Mouse (Mus musculus) kidney, embryonic 16.5 days (tissue): ENCODE data around the gene Aqp3. TPM values are rescaled to one million over a fixed set of nuclear protein-coding genes. Genes with fewer than 3 reads are reported as not detected.
"Not testable (repeated sequence)": the region's sequence is repeated elsewhere in the genome, so short reads cannot be mapped to it uniquely, and the experiment has no call there.

Source experiments
- ATAC-seq: fragments of 200-750 bp; cut with Nextera tagmentation; 2 replicates; pipeline ENCODE4 v1.8.0; 2017; ENCODE audit warnings: moderate TSS enrichment; ENCODE audit not compliant: low FRiP score, low TSS enrichment
- H3K27ac ChIP-seq: fragments of 300-500 bp; sonication (generic); 2 replicates; pipeline ENCODE4 v1.5.1; 2014; ENCODE audit warnings: low read length
- H3K27me3 ChIP-seq: fragments of 300-500 bp; sonication (generic); 2 replicates; pipeline ENCODE4 v1.6.1; 2014; ENCODE audit warnings: low read length, control low read depth, mixed read lengths; ENCODE audit not compliant: insufficient read depth
- H3K36me3 ChIP-seq: fragments of 300-500 bp; sonication (generic); 2 replicates; pipeline ENCODE4 v1.6.1; 2014; ENCODE audit warnings: low read length, control low read depth, mixed read lengths; ENCODE audit not compliant: insufficient read depth
- H3K4me1 ChIP-seq: fragments of 300-500 bp; sonication (generic); 2 replicates; pipeline ENCODE4 v1.6.1; 2014; ENCODE audit warnings: low read length, control low read depth, mixed read lengths; ENCODE audit not compliant: insufficient read depth
- H3K4me2 ChIP-seq: fragments of 300-500 bp; sonication (generic); replicated peaks from 2 replicates; pipeline ENCODE4 v1.6.1; 2014; ENCODE audit warnings: low read depth, low read length
- H3K4me3 ChIP-seq: fragments of 300-500 bp; sonication (generic); 2 replicates; pipeline ENCODE4 v1.5.1; 2014; ENCODE audit warnings: mild to moderate bottlenecking, low read length
- H3K9ac ChIP-seq: fragments of 300-500 bp; sonication (generic); replicated peaks from 2 replicates; pipeline ENCODE4 v1.6.1; 2014; ENCODE audit warnings: low read length
- H3K9me3 ChIP-seq: fragments of 300-500 bp; sonication (generic); 2 replicates; pipeline ENCODE4 v1.6.1; 2016; ENCODE audit warnings: low read length, control low read depth
- WGBS: fragments of 180-500 bp; shearing (Covaris S2); extraction: QIAGEN DNeasy Blood & Tissue Kit; methylation state at CpG from one replicate; pipeline ENCODE4 v1.1.7; 2014; 5-methylcytosine and 5-hydroxymethylcytosine counted together
- polyA plus RNA-seq: library from polyadenylated mRNA; unstranded; fragments of >200 nt; fragmentation: Nextera tagmentation; extraction: Ambion mirVana; gene quantifications from 2 replicates; pipeline ENCODE4 v1.2.1, GENCODE M21; 2015

Aqp3 gene
- polyA plus RNA-seq, 1 experiment from 2014 or later = 56.8 TPM

DNA sequence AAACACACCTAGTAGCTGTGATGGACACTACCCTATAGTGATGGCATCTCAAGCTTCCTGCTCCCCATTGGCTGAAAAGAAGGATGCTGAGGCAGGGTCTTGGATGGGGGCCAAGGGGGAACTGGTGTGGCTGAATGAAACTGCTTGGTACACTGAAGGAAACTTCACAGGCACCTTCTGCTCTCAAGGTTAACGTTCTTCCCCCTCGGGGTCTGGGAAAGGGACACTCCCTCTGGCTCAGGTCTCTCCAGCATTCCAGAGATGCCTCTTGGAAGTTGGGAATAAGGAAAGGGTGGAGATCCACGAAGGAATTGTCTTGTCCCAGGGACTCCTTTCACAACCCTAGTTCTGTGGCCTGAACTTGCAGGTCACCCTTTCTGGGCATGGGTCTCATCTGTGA, 6.6 kb downstream of the Aqp3 start:
- no peak overlapping the region for H3K4me2 ChIP-seq
- H3K27ac ChIP-seq = no peak overlapping the region
- no peaks in the 10 kb centered on the region for H3K9me3 ChIP-seq
- H3K4me1 ChIP-seq = peaks cover 19% of the 10 kb centered on the region; the same call in 1 of the 2 replicates
- no peak overlapping the region for H3K9ac ChIP-seq
- H3K4me3 ChIP-seq = no peak overlapping the region
- H3K36me3 ChIP-seq = no peaks in the 10 kb centered on the region
- WGBS = 29% methylated on average over 3 of the region's 3 CpGs
- ATAC-seq = no peak
- H3K27me3 ChIP-seq = no peaks in the 10 kb centered on the region

DNA sequence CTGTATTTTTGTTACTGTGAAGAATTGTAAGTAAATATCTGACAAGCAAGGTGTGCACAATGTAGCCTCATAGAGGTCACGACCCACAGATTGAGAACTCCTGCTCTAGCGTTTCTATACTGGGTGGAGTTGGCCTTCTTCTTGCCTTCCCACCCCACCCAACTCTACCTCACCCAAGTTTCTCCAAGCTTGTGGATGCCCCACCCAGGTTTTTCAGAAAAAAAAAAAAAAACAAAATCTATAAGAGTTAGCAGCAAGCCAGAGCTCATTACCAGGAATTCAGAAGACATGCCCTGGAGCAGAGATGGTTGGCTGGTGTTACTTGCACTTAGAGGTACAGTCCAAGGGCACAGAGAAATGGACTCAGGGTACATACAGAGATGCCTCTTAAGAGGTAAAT, 8.3 kb downstream of the Aqp3 start:
- H3K4me3 ChIP-seq = no peak overlapping the region
- H3K27ac ChIP-seq = no peak overlapping the region
- H3K4me1 ChIP-seq = peaks cover 16% of the 10 kb centered on the region; the same call in 1 of the 2 replicates
- no peaks in the 10 kb centered on the region for H3K27me3 ChIP-seq
- H3K36me3 ChIP-seq = no peaks in the 10 kb centered on the region
- no peaks in the 10 kb centered on the region for H3K9me3 ChIP-seq
- ATAC-seq = no peak
- H3K9ac ChIP-seq = no peak overlapping the region
- H3K4me2 ChIP-seq = no peak overlapping the region
- 67% methylated on average over 2 of the region's 2 CpGs for WGBS

DNA sequence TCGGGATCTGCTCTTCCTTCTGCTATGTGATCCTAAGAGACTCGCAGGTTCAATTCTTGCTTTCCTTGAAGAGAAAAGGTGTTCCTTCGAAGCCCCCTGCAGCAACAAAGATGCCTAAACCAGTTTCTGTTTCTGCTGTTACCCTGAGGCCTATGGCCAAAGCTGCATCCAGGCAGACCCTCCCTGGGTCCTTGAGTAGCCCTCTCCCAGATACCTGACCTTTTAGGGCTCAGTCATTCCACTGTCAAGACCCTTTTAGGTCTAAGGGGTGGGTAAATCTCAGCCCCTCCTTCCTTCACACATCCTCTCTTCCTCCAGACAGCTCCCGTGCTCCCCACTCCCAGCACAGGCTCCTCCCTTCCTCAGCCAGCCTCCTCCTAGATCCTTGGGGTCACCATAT, 8.8 kb downstream of the Aqp3 start:
- 81% methylated on average over 4 of the region's 4 CpGs for WGBS
- Histone ChIP-seq H3K4me2 (no peak overlapping the region), H3K36me3 (no peaks in the 10 kb centered on the region), H3K4me1 (peaks cover 14% of the 10 kb centered on the region; the same call in 1 of the 2 replicates), H3K9ac (no peak overlapping the region), H3K27me3 (no peaks in the 10 kb centered on the region), H3K4me3 (no peak overlapping the region), H3K27ac (no peak overlapping the region), H3K9me3 (no peaks in the 10 kb centered on the region)
- ATAC-seq = no peak

GRCm38 (mm10) chr4:41087459-41088298, 10.3 kb downstream of the Aqp3 start:
- Histone ChIP-seq H3K9me3 (no peaks in the 10 kb centered on the region), H3K9ac (no peak overlapping the region), H3K4me3 (no peak overlapping the region), H3K36me3 (no peaks in the 10 kb centered on the region), H3K27ac (peak overlapping the region; percentile 47), H3K4me2 (no peak overlapping the region), H3K27me3 (no peaks in the 10 kb centered on the region), H3K4me1 (peaks cover 13% of the 10 kb centered on the region; the same call in 1 of the 2 replicates)
- 80% methylated on average over 16 of the region's 16 CpGs for WGBS
- ATAC-seq = 0 out of 2 replicates have a peak, but pooled peaks have one; percentile 32

DNA sequence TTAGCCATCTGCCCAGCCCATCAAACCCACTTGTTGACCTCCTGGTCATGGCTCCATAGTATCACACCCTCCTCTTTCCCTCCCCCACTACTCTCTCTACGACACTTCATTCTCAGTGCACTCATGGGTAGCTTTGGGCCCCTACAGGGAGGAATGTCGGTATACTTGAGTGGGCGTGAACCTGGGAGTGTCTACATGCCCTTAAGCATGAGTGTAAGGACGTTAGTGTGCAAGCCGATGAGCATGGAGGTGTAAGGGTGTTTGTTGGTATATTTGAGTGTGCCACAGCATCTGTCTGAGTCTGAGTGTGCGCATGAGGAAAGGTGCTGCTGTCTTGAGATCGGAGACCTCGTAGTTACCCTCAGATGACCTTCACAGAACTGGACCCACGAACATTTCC, 11.0 kb downstream of the Aqp3 start:
- ATAC-seq = peak; percentile 52
- no peaks in the 10 kb centered on the region for H3K36me3 ChIP-seq
- H3K9ac ChIP-seq = no peak overlapping the region
- H3K27me3 ChIP-seq = no peaks in the 10 kb centered on the region
- WGBS = 57% methylated on average over 9 of the region's 9 CpGs
- H3K27ac ChIP-seq = no peak overlapping the region
- no peaks in the 10 kb centered on the region for H3K9me3 ChIP-seq
- no peak overlapping the region for H3K4me2 ChIP-seq
- peaks cover 13% of the 10 kb centered on the region; the same call in 1 of the 2 replicates for H3K4me1 ChIP-seq
- no peak overlapping the region for H3K4me3 ChIP-seq

DNA sequence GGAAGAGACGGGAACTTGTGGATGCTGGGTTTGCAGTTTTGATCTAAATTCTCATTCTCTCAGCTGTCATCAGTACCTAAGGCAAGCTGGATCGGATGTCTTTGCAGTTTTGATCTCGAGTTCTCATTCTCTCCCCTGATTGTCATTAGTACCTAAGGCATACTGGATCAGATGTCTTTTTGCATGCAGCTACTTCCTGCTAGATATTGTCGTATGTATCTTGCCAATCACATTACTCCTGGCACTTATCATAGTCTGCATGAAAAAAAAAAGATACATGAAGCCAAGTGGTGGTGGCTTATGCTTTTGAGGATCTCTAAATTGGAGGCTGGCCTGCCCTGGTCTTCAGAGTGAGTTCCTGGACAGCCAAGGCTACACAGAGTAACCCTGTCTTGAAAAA, 13.2 kb downstream of the Aqp3 start:
- H3K9me3 ChIP-seq = no peaks in the 10 kb centered on the region
- 0 out of 2 replicates have a peak, but pooled peaks cover 3% of the 10 kb centered on the region for H3K4me1 ChIP-seq
- H3K4me2 ChIP-seq = no peak overlapping the region
- no peaks in the 10 kb centered on the region for H3K36me3 ChIP-seq
- 77% methylated on average over 4 of the region's 4 CpGs for whole genome bisulfite sequencing
- H3K27me3 ChIP-seq = no peaks in the 10 kb centered on the region
- H3K27ac ChIP-seq = no peak overlapping the region
- no peak overlapping the region for H3K4me3 ChIP-seq
- ATAC-seq = no peak
- no peak overlapping the region for H3K9ac ChIP-seq

- not testable (repeated sequence) for H3K27ac ChIP-seq, H3K27me3 ChIP-seq, H3K9ac ChIP-seq, H3K36me3 ChIP-seq, H3K4me3 ChIP-seq, ATAC-seq, H3K4me1 ChIP-seq, H3K9me3 ChIP-seq, H3K4me2 ChIP-seq
- WGBS = 67% methylated on average over 4 of the region's 4 CpGs
Measured at GRCm38 (mm10) chr4:41082803-41083202, 15.2 kb downstream of the Aqp3 start.

- WGBS = 83% methylated on average over 5 of the region's 5 CpGs
- Histone ChIP-seq H3K4me2 (no peak overlapping the region), H3K4me1 (0 out of 2 replicates have a peak, but pooled peaks cover under 1% of the 10 kb centered on the region), H3K27ac (no peak overlapping the region), H3K4me3 (no peak overlapping the region), H3K9ac (no peak overlapping the region), H3K36me3 (no peaks in the 10 kb centered on the region), H3K9me3 (no peaks in the 10 kb centered on the region), H3K27me3 (no peaks in the 10 kb centered on the region)
- no peak for ATAC-seq
Measured at GRCm38 (mm10) chr4:41081733-41082132, 16.2 kb downstream of the Aqp3 start.

- H3K27ac ChIP-seq = no peak overlapping the region
- ATAC-seq = no peak
- 52% methylated on average over 6 of the region's 6 CpGs for WGBS
Measured at GRCm38 (mm10) chr4:41078726-41079125, 19.3 kb downstream of the Aqp3 start.

DNA sequence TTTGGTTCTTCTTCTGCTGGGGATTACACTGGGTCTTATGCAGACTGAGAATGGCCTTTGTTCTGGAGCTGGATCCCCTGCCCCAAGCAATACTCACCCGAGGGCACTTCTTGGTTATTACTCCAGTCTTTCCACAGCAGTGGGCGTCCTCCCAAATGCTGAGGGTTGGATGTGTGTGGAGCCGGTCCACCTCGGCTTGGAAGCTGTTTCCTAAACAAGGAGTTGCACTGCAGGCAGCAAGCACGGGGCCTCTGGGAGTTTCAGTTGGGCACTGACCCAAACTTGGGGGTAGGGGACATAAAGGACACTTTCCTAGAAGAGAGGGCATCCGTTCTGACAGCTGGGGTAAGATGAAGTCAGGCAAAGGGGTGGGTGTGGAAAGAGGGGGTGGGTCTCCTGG, 23.5 kb downstream of the Aqp3 start:
- no peak for ATAC-seq
- Histone ChIP-seq H3K4me1 (no peaks in the 10 kb centered on the region), H3K4me3 (no peak overlapping the region), H3K9ac (no peak overlapping the region), H3K9me3 (no peaks in the 10 kb centered on the region), H3K4me2 (no peak overlapping the region), H3K27me3 (no peaks in the 10 kb centered on the region), H3K27ac (no peak overlapping the region), H3K36me3 (no peaks in the 10 kb centered on the region)
- WGBS = 75% methylated on average over 6 of the region's 6 CpGs

More at GRCm38 (mm10) chr4:41078726-41079125, 19.3 kb downstream of the Aqp3 start:
- no peaks in the 10 kb centered on the region for H3K4me1 ChIP-seq
- no peaks in the 10 kb centered on the region for H3K27me3 ChIP-seq
- H3K4me3 ChIP-seq = no peak overlapping the region
- no peaks in the 10 kb centered on the region for H3K36me3 ChIP-seq
- no peaks in the 10 kb centered on the region for H3K9me3 ChIP-seq
- H3K4me2 ChIP-seq = no peak overlapping the region
- no peak overlapping the region for H3K9ac ChIP-seq
